Mouse (Mus musculus) heart, postnatal 10 days (tissue): ENCODE measurements around the gene Slc50a1. TPM values are rescaled to one million over a fixed set of nuclear protein-coding genes. Genes with fewer than 3 reads are reported as not detected.

Experiments
- DNase-seq, 2 experiments: peaks; one replicate each; pipeline ENCODE4 v3.0.0; 2021
- intact Hi-C: fragments of 180-260 bp; cut with DNase I; formaldehyde crosslinking; loops from one replicate; pipeline ENCODE4 v1.15.1; 2025
- total RNA-seq, 2 experiments: library from RNA; stranded (reverse); gene quantifications; 2 replicates each; pipeline ENCODE4 v1.2.3; 2021

The Slc50a1 gene
- total RNA-seq, 2 experiments from 2014 or later, result 29.3 to 31.3 TPM

GRCm38 (mm10) chr3:89296761-89297396 lies 26.5 kb upstream of the Slc50a1 start:
- no peak for DNase-seq
- intact Hi-C loops, result no loop called here

- intact Hi-C loops, result no loop called here
- no peak for DNase-seq
Observed at GRCm38 (mm10) chr3:89295685-89296230, 25.4 kb upstream of the Slc50a1 start.

DNA sequence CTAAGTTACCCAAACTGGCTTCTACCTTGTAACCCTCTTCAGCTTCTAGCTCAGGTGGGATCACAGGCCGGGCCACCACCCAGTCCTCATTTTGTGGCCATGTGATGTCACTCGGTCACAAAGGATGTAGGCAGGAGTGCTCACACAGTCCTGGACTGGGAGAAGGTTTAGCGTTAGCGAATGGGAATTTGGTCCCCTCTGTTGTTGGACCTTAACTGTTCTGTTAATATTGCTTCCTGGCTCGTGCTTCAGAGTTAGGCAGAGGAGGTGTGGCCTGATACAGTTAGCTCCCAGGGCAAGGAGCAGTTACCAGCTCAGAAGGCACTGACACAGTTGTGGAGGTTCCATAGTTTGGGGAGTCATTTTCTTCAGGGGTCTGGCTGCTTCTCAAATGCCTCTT lies 23.8 kb upstream of the Slc50a1 start:
- DNase-seq, result no peak
- intact Hi-C loops, result no loop called here

DNA sequence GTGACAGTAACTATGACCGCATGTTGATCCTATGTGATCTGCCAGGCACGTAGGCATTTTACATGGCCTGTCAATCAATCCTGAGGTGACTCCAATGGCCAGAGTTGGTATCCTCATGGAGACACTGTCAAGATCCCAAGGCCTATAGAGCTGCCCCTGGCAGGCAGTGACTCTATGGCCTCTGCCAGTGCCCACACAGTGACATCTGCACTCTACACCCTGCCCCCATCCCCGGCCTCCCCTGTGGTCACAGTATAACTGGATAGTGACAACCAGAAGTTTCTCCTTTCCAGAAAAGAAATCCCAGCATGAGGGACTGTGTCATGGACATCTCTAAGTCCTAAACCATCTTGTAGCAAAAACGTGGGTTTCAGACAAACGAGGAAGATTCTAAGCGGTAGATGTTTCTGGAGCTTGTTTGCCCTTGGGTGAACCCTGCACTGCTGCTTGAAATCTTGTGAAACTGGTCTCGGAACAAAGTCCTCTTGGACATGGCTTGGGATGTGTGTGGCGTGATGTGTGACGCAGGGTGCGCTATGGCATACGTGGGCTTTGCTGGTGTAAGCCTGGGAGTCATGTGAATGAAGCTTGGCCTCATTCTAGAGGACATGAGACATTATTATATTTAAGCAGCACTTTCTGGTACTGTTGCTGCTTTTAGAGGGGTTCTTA lies 23.0 kb upstream of the Slc50a1 start:
- intact Hi-C loops, result no loop called here
- no peak for DNase-seq

- DNase-seq, result no peak
- intact Hi-C loops, result no loop called here
Observed at GRCm38 (mm10) chr3:89292303-89292702, 21.9 kb upstream of the Slc50a1 start.

- no peak for DNase-seq
- intact Hi-C loops, result no loop called here
Observed at GRCm38 (mm10) chr3:89291874-89292273, 21.5 kb upstream of the Slc50a1 start.

DNA sequence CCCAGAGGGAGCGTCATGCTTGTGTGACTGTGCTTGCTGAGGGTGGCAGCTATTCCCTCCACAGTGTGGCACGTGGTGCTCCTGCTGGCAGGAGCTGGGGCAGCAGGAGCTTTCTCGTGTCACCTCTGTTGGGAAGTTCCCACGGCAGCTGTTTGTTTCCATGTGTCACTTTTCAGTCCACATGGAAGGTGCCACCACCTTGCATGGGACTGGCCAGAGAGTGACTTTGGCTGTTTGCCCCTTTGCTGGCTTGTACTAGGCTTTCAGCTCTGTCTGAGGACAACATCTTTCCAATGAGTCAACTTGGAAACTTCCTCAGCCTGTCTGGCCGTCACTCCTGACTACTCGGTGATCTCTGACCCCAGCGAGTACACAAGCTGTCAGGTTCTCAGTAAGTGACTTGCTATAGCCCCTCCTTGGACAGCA lies 18.1 kb upstream of the Slc50a1 start:
- DNase-seq, result peak; percentile 24 to 42
- intact Hi-C loops, result no loop called here

- DNase-seq, result no peak
- intact Hi-C loops, result no loop called here
Observed at GRCm38 (mm10) chr3:89287286-89287685, 16.9 kb upstream of the Slc50a1 start.

DNA sequence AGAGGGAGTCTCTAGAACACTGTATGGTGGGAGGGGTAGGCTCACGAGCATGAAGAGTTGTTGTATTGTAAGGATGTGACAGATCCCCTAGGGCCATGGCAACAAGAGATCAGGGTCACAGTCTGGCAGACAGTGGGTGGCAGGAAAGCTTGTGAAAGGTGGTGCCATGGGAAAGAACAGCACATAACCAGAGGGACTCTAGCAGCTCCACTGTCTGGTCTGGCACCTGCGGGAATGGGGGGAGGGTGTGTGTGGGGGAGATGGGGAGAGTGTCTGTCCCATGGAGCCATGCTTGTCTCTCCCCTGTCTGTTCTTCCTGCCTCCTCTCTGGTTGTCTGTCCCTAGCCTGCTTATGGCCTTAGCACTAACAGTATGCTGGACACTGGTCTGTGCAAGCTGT lies 15.2 kb upstream of the Slc50a1 start:
- intact Hi-C loops, result no loop called here
- no peak for DNase-seq

- DNase-seq, result no peak
- intact Hi-C loops, result no loop called here
Observed at GRCm38 (mm10) chr3:89284261-89284660, 13.9 kb upstream of the Slc50a1 start.

DNA sequence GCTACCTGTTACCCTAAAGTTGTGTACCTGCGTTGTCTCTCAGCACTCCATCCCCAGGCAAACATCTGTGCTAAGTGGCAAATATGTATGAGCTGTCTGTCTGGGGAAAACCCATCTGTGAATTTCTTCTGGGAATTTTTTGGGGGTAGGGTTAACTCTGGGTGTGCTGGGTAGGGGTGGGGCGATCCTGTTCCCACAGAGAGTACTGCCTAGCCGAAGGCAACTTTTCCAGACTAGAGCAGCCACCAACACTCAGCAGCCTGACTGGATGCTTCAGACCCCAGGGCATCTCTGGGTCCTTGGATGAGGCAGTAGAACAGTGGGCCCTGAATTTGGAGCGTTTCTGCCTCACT lies 11.9 kb upstream of the Slc50a1 start:
- intact Hi-C loops, result loop anchor here (1.0 to 2.0 kb wide), 3 partner anchors 27 to 36 kb away; partner anchors contain the start of gene Trim46
- DNase-seq, result no peak

DNA sequence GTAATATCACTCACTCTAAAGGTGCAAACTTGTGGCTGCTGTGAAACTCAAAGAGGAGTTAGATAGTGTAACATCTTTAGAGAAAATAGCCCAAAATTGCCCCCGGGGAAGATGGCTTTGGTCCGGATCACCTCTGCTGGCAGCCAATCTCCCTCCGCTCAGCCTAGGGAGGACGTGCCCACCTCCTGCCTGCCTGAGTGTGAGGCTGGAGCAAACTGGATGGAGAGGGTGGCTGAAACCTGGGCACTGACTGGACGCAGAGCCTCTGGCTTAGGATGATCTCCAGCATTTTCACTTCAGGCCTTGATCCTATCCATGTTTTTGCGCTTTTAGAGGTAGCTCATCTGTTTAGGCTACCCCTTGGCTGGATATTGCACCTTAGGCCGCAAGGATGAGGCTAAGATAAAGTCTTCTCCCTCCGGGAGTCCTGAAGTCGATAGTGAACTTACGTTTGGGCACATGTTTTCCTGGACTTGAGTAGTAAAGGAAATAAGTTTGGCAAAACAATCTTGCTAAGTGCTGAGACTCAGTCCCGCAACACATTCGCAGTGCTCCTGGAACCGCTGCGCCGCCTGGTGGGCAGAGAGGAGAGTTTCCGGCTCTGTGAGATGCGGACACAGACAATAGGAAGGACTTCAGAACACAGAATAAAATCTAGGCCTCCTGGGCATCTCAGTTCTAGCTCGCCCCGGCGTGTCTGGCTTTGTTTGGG lies 11.4 kb upstream of the Slc50a1 start:
- intact Hi-C loops, result loop anchor here (1.0 to 2.0 kb wide), 3 partner anchors 27 to 35 kb away; partner anchors contain the start of gene Trim46

DNA sequence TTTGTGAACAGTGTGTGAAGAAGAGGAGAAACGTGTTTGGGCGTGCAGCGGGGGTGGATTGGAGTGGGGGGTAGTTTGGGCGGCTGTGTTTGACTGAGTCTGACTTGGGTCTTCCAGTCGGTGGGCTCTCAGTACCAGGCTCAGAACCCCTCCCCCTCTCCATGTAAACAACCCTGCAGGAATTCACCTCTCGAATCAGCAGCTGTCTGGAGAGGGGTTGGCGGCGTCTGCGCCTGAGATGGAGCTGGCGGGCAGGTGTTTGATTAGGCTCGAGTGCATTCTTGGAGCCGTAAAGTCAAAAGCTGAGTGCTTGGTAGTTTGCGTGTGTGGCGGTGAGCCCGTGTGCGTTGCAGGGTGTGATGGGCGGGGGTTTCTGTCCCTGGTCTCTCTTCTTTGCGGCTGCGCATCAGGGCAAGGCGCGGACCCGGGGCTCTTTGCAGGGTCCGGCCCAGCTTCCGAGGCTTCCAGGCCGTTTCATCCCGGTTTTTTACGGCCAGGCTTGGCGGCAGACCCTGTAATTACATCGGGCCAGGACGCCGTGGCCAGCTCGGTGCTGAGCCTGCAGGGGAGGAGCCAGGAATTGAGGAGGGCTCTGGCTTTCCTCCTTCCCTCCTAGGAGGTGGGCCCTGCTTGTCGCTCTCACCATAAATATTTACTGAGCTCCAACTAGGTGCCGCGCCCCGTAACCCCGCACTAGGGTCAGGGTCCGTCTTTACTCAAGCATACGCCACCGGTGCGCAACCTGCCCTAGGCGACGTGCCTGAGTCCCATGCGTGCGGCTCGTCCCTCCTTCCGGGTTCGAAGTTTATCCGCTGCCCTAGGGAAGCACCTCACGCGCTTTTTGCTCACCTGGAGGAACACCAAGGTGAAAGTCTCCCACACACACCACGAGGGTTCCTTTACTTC lies 10.5 kb upstream of the Slc50a1 start, which contains the start of gene Efna1:
Gene Efna1, minus strand, starts transcription at position 537 of the 906 bp plus-strand sequence.
- DNase-seq, result peak; percentile 70 to 72
- intact Hi-C loops, result no loop called here

More for the DNA sequence above, 11.4 kb upstream of the Slc50a1 start:
- DNase-seq, result peak; percentile 90 to 95

- DNase-seq, result peak; percentile 43 to 60
- intact Hi-C loops, result no loop called here
Observed at GRCm38 (mm10) chr3:89280050-89280605, 9.8 kb upstream of the Slc50a1 start.

GRCm38 (mm10) chr3:89279153-89279890 lies 9.0 kb upstream of the Slc50a1 start:
- intact Hi-C loops, result no loop called here
- peak; percentile 91 for DNase-seq

GRCm38 (mm10) chr3:89278643-89279042 lies 8.3 kb upstream of the Slc50a1 start:
- intact Hi-C loops, result no loop called here
- peak in 1 of 2 experiments; percentile 42 for DNase-seq

GRCm38 (mm10) chr3:89278107-89278506 lies 7.7 kb upstream of the Slc50a1 start:
- DNase-seq, result peak; percentile 75 to 77
- intact Hi-C loops, result no loop called here

- intact Hi-C loops, result no loop called here
- DNase-seq, result peak; percentile 77 to 78
Observed at GRCm38 (mm10) chr3:89277281-89278021, 7.1 kb upstream of the Slc50a1 start.

GRCm38 (mm10) chr3:89276061-89276460 lies 5.7 kb upstream of the Slc50a1 start:
- intact Hi-C loops, result no loop called here
- no peak for DNase-seq
